Mouse (Mus musculus): ENCODE measurements around the gene Zfp697.
A peak's percentile ranks its signal among the peaks of the same experiment; 100 is the strongest.
"Not testable (repeated sequence)": the region's sequence is repeated elsewhere in the genome, so short reads cannot be mapped to it uniquely, and the experiment has no call there.

Zfp697 gene

GRCm38 (mm10) chr3:98368776-98369175, 13.5 kb upstream of the Zfp697 start:
- DNase-seq (ENCODE audit: low spot score in 2 of 2): no peak

- no peak for DNase-seq (ENCODE audit: low spot score in 2 of 2)
Measured at GRCm38 (mm10) chr3:98374062-98374719, 8.1 kb upstream of the Zfp697 start.

- no peak for DNase-seq (ENCODE audit: low spot score in 2 of 2)
Measured at GRCm38 (mm10) chr3:98374980-98375379, 7.3 kb upstream of the Zfp697 start.

- DNase-seq (ENCODE audit: low spot score in 2 of 2): no peak
Measured at GRCm38 (mm10) chr3:98378267-98378666, 4.0 kb upstream of the Zfp697 start.

- no peak for DNase-seq (ENCODE audit: low spot score in 2 of 2)
Measured at GRCm38 (mm10) chr3:98379236-98379635, 3.0 kb upstream of the Zfp697 start.

- DNase-seq (ENCODE audit: low spot score in 2 of 2): no peak
Measured at GRCm38 (mm10) chr3:98381677-98382245, 500 bp upstream of the Zfp697 start.

- DNase-seq (ENCODE audit: low spot score in 2 of 2): peak in 1 of 2 experiments; percentile 9
Measured at GRCm38 (mm10) chr3:98383024-98383790, 946 bp downstream of the Zfp697 start.

- DNase-seq (ENCODE audit: low spot score in 2 of 2): no peak
Measured at GRCm38 (mm10) chr3:98387086-98387485, 4.8 kb downstream of the Zfp697 start.

GRCm38 (mm10) chr3:98387756-98388155, 5.5 kb downstream of the Zfp697 start:
- DNase-seq (ENCODE audit: low spot score in 2 of 2): no peak

GRCm38 (mm10) chr3:98389305-98389704, 7.0 kb downstream of the Zfp697 start:
- no peak for DNase-seq (ENCODE audit: low spot score in 2 of 2)

GRCm38 (mm10) chr3:98404268-98404895, 22.1 kb downstream of the Zfp697 start:
- DNase-seq (ENCODE audit: low spot score in 2 of 2): not testable (repeated sequence)

GRCm38 (mm10) chr3:98405877-98406276, 23.6 kb downstream of the Zfp697 start:
- not testable (repeated sequence) for DNase-seq (ENCODE audit: low spot score in 2 of 2)

GRCm38 (mm10) chr3:98406569-98407144, 24.4 kb downstream of the Zfp697 start:
- DNase-seq (ENCODE audit: low spot score in 2 of 2): not testable (repeated sequence)

GRCm38 (mm10) chr3:98407261-98407780, 25.1 kb downstream of the Zfp697 start:
- DNase-seq (ENCODE audit: low spot score in 2 of 2): not testable (repeated sequence)

- not testable (repeated sequence) for DNase-seq (ENCODE audit: low spot score in 2 of 2)
Measured at GRCm38 (mm10) chr3:98410619-98411580, 28.6 kb downstream of the Zfp697 start.

GRCm38 (mm10) chr3:98413733-98414132, 31.5 kb downstream of the Zfp697 start:
- DNase-seq (ENCODE audit: low spot score in 2 of 2): no peak

GRCm38 (mm10) chr3:98414296-98414695, 32.0 kb downstream of the Zfp697 start:
- no peak for DNase-seq (ENCODE audit: low spot score in 2 of 2)

GRCm38 (mm10) chr3:98416426-98417250, 34.4 kb downstream of the Zfp697 start:
- no peak for DNase-seq (ENCODE audit: low spot score in 2 of 2)

GRCm38 (mm10) chr3:98417328-98417727, 35.1 kb downstream of the Zfp697 start:
- peak in 1 of 2 experiments; percentile 27 for DNase-seq (ENCODE audit: low spot score in 2 of 2)

Measured in urinary bladder, adult 18-20 months (tissue).